Mouse (Mus musculus) layer of hippocampus, postnatal 25 days (tissue): Measurements from ENCODE around the gene Sumo2. TPM values are rescaled to one million over a fixed set of nuclear protein-coding genes. Genes with fewer than 3 reads are reported as not detected.
A peak's percentile ranks its signal among the peaks of the same experiment; 100 is the strongest.
"Not testable (repeated sequence)": the region's sequence is repeated elsewhere in the genome, so short reads cannot be mapped to it uniquely, and the experiment has no call there.

ENCODE experiments used
- DNase-seq, 2 experiments: peaks; one replicate each; pipeline ENCODE4 v3.0.0; 2022; ENCODE audit warnings: mixed read lengths in 2 of 2, low spot score in 1 of 2; ENCODE audit errors: extremely low spot score in 1 of 2
- total RNA-seq, 2 experiments: library from RNA; stranded (reverse); gene quantifications; 2 replicates each; pipeline ENCODE4 v1.2.3; 2021

Sumo2 gene
- total RNA-seq, 2 experiments from 2014 or later, result 329 to 353 TPM

GRCm38 (mm10) chr11:115520218-115520617, 15.9 kb downstream of the Sumo2 start:
- no peak for DNase-seq

DNA sequence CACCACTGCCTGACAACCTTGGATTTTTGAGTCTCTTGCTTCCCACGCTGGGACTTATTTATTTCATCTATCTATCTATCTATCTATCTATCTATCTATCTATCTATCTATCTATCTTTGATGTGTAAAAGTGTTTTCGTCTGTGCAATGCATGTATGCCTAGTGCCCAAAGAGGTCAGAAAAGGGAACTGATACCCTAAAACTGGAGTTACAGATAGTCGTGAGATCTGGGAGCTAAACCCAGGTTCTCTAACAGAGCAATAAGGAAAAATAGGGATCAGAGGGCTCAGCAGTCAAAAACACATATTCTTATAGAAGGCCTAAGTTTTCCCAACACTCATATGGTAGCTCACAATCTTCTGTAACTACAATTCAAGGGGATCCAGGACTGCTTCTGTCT, 16.5 kb downstream of the Sumo2 start:
- DNase-seq, result no peak

DNA sequence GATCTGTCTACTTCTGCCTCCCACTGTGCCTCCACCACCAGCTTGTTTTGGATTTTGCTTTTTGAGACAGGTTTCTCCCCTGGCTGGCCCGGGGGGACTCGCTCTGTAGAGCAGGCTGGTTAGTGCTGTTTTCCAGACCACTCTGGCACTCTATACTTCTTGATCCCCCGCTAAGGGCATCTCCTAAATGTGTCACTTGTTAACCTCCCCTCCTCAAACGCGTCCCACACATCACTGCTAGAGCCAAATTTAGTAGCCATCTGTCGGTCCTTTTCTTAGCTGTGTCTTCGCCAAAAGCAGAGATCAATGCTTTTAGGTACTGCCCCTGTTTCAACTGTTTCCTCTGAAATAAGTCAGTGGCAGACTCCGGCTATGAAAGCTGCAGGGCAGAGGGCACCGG, 17.4 kb downstream of the Sumo2 start:
- no peak for DNase-seq

GRCm38 (mm10) chr11:115516942-115517341, 19.1 kb downstream of the Sumo2 start:
- DNase-seq, result no peak

DNA sequence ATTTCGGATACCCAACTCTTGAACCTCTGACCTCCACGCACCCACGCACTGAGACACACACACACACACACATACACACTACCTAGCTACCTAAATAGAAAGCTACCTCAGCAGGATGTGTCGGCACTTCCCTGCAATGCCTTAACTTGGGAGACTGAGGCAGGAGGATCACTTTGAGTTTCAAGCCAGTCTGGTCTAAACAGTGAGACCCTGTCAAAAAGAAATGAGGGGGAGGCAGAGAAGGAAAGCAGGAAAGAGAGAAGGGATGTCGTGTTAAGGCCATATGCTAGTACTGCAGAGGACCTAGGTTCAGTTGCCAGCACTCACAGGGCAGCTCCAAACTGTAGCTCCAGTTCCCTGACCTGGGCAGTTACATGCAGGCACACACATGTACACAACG, 21.1 kb downstream of the Sumo2 start:
- no peak for DNase-seq

DNA sequence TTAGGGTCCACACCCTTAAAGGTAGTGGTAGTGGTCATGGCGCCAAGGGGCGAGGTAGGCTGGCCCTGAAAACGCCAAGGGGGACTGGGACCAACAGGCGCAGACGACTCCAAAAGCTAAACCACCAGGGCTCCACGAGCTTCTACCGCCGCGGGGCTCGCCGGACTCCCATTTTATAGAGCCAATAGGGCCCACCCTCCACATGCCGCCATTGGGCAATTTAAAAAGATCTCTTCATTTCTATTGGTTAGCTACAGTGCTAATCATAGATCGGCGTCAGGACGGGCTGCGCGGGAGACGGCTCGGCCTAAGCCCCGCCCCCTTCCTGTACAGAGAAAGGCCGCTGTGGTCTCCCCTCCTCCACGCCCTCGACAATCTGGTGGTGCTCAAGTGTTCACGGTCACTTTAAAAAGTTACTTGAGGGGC, 21.8 kb downstream of the Sumo2 start, which contains the start of gene Jpt1:
Jpt1 (minus strand) TSS at position 150 of the 426 bp plus-strand sequence.
- DNase-seq, result peak; percentile 91 to 97

DNA sequence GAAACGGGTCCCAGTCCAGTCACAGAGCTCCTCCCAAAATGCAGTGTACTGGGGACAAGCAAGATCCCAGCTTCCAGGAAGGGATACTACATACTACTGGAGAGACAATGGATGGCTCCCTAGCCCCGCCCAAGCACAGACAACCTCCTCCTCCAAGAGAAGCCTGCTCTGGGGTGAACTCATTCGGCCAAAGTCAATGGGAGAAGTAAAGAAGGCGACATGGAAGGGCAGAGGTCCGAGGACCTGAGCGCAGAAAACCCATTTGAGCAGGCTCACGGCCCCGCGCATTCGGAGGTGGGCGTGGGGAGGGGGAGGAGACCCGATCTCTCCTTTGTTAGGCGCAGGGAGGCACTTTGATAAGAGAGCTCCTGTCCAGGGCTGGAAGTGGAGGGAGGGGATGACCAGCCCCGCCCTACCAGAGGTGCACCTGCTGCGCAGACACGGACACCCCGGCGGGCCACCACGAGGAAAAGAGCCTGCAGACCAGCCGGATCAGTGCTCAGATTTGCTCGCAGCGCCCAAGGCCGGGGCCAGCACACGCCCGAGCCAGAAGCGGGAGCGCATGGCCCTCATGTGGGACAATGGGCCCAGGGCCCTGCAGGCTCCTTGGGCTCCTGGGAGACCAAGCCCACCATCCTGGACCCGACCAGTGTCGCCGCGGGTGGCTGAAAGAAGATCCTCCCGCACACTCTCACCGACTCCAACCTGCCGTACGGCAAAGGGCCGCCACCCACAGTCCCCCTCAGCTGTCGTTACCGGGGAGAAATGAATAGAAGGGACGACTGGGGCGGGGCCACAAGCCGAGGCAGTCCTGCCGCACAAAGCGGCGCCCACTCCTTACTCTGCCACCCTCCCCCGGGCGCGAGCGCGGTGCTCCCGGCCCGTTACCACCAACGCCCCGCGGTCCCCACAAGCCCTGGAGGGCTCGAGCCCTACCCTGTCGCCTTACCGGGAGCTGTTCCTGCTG, 22.5 kb downstream of the Sumo2 start:
- DNase-seq, result no peak

- no peak for DNase-seq
Measured at GRCm38 (mm10) chr11:115512407-115513183, 23.5 kb downstream of the Sumo2 start.

- DNase-seq, result no peak
Measured at GRCm38 (mm10) chr11:115512004-115512403, 24.1 kb downstream of the Sumo2 start.

GRCm38 (mm10) chr11:115511121-115511520, 25.0 kb downstream of the Sumo2 start:
- no peak for DNase-seq

DNA sequence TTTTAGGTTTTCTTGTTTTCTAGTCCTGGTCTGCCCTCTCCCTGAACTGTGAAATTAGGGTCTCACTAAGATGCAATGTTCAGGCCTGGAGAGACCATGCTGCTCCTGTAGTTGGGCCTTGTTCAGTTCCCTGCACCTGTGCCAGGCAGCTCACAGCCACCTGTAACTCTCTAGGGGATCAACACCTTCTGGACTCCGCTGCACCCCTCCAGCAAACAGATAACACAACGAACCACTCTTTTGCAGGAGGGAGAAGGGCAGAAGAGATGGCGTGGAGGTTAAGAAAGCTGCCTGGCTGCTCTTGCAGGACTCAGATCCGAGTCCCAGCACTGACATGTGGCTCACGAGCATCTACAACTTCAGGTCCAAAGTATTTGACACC, 25.6 kb downstream of the Sumo2 start:
- DNase-seq, result no peak

DNA sequence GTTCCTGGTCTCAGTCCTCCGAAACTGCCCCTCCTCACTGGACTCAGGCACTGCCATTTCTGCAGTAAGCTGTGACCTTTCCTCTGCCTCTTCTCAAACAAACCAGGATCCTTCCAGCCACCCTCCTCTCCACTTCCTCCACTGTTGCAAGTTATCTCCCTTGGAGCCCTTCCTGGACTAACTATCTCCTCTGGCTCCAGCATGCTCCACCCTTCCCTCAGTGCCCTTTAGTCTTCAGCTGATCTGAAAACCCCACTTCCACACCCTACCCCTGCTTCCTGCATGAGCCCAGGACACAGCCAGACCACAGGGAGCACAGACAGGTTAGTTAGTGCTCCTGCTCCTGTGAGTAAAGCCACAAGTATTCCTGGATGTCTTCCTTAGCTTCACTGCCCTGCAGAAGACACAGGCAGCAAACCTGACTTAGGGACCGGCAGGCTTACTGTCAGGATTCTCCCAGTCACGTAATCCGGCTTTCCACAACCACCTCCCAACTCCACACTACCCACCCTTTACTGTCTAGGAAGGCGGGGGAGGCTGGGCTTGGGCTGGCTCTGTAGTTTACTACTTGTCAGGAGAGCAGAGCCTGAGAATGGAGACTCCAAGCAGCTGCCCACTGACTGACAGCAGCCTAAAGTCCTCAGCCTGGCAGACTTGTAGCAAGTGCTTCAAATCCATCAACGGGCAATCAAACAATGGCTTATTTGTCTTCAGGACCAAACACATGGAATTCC, 26.1 kb downstream of the Sumo2 start:
- no peak for DNase-seq

DNA sequence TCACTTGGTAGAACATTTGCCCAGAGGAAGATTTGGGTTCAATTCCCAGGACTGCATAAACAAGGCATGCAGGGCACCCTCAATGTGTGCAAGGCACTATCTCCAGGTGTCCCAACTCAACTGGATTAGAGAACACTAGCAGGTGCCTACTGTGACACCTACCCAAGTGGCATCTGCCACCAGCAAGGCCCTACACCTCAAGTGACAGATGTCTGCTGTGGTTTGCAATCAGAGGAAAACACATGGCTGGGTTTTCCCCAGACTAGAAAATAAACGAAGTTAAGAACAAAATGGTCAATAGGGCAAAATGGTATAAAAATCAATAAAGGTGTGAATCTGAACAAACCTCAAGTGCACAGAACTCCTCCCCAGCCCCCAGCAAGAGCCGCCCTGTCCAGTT, 28.0 kb downstream of the Sumo2 start:
- DNase-seq, result no peak

DNA sequence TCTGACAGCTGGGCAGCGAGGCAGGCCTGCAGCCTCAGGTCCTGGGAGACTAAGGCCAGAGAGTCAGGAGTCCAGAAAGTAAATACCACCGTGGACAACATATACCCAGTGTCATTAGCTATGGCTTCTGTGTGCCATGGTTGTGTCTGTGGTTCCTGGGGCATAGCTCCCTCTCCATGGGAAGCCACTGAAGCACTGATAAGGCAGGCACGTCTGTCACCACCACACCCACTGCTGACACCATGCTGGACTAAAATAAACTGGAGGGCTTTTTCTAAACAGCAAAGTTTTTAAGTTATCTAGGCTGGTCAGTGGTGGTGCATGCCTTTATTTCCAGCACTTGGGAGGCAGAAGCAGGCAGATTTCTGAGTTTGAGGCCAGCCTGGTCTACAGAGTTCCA, 29.5 kb downstream of the Sumo2 start:
- no peak for DNase-seq

GRCm38 (mm10) chr11:115502636-115503035, 33.4 kb downstream of the Sumo2 start:
- DNase-seq, result no peak

DNA sequence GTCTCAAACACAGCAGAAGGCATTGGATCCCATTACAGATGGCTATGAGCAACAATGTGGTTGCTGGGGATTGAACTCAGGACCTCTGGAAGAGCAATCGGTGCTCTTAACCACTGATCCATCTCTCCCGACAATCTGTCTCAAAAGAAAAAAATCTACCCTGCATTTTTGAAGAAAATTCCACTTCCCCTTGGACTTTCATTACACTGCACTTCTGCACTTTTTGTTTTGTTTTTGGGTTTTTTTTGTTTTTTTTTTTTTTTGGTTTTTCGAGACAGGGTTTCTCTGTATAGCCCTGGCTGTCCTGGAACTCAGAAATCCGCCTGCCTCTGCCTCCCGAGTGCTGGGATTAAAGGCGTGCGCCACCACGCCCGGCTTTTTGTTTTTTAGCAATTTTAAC, 39.5 kb downstream of the Sumo2 start:
- DNase-seq, result not testable (repeated sequence)

GRCm38 (mm10) chr11:115492387-115492786, 43.7 kb downstream of the Sumo2 start:
- DNase-seq, result no peak

- peak; percentile 67 to 81 for DNase-seq
Measured at GRCm38 (mm10) chr11:115491356-115492083, 44.6 kb downstream of the Sumo2 start, which contains the start of gene Nt5c. Gene Nt5c (minus strand): TSS chr11:115491862.

DNA sequence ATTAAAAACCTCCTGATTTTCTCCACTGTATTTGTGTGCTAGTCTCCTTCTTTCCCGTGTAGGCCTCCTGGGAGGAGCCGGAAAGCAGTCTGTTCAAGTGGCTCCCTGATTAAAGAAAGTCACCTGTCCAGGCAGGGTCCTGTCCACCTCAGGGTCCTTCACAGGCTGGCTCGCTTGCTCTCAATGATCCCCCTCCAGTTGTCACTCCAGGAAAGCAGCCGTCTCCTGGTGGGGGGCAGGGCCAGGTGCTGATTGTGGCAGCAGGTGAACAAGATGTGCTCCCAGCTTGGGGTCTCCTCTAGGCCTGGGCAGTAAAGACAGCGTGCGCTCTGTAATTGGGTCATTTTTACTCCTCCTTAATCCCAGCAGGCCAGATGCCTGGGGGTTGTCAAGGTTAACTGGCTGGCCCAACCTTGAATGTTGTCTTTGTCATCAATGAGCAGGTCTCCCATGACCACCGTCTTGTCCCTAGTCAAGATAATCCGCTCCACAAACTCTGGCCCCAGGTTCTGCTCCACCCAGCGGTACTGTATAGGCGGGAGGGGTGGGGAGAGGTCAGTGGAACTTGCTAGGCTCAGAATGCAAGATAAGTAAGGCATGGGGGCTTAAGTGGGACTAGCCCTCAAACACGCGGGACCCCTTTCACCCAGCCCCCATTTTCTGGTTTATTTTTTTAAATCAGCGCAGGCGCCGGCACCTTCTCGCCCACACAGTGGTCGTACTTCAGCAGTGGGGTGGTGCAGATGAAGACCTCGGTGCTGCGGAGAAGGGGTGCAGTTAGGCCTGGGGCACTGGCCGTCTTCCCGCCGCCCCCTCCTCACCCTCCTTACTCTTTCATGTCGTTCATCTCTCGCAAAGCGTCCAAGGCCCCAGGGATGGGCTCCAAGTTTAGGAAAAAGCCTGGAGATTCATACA, 45.4 kb downstream of the Sumo2 start:
- no peak for DNase-seq
